Mouse (Mus musculus): ENCODE results near the gene Csad. TPM values are rescaled to one million over a fixed set of nuclear protein-coding genes. Genes with fewer than 3 reads are reported as not detected.
A peak's percentile ranks its signal among the peaks of the same experiment; 100 is the strongest.

Csad gene
- polyA plus RNA-seq, 1 experiment from 2014 or later: 64.3 TPM

DNA sequence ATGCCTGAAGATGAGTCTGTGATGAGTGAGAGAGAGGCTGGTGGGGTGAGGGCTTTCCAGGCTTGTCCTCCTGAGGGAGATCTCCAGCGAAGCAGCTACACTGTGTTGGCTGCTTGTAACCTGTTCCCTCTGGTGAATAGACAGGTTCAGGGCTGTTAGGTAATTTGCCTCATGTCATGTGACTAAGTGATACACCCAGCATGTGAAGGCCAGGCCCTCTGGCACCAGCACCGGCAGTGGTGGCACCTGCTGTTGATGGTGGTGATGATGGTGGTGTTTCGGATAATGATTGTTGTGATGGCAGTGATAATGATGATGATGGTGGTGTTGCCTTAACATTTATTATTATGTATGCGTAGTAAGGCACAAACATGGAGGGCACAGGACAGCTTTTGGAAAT lies 6.3 kb upstream of the Csad start:
- no peak overlapping the region for H3K4me2 ChIP-seq
- peaks cover 69% of the 10 kb centered on the region for H3K36me3 ChIP-seq
- H3K9ac ChIP-seq: no peak overlapping the region
- H3K9me3 ChIP-seq: no peaks in the 10 kb centered on the region
- no peak overlapping the region for H3K4me3 ChIP-seq (replicated peaks)
- no peak overlapping the region for H3K27ac ChIP-seq
- 90% methylated on average over 4 of the region's 4 CpGs for WGBS
- 0 out of 2 replicates have a peak, but pooled peaks have one; percentile 11 for ATAC-seq (ENCODE audit: insufficient read depth, low FRiP score, low read depth)
- peaks cover 11% of the 10 kb centered on the region for H3K4me1 ChIP-seq
- H3K27me3 ChIP-seq (replicated peaks): no peaks in the 10 kb centered on the region

- H3K4me3 ChIP-seq (replicated peaks): no peak overlapping the region
- no peaks in the 10 kb centered on the region for H3K9me3 ChIP-seq
- peaks cover 68% of the 10 kb centered on the region for H3K36me3 ChIP-seq
- H3K27ac ChIP-seq: no peak overlapping the region
- 92% methylated on average over 8 of the region's 8 CpGs for WGBS
- no peak overlapping the region for H3K4me2 ChIP-seq
- no peaks in the 10 kb centered on the region for H3K27me3 ChIP-seq (replicated peaks)
- H3K4me1 ChIP-seq: peaks cover 25% of the 10 kb centered on the region
- ATAC-seq (ENCODE audit: insufficient read depth, low FRiP score, low read depth): no peak
- no peak overlapping the region for H3K9ac ChIP-seq
These were observed 4.6 kb upstream of the Csad start for GRCm38 (mm10) chr15:102209114-102209513.

- no peak for ATAC-seq (ENCODE audit: insufficient read depth, low FRiP score, low read depth)
- 66% methylated on average over 9 of the region's 9 CpGs for WGBS
- H3K36me3 ChIP-seq: peaks cover 58% of the 10 kb centered on the region
- no peaks in the 10 kb centered on the region for H3K9me3 ChIP-seq
- H3K27me3 ChIP-seq (replicated peaks): no peaks in the 10 kb centered on the region
- no peak overlapping the region for H3K9ac ChIP-seq
- H3K4me2 ChIP-seq: no peak overlapping the region
- H3K4me1 ChIP-seq: peaks cover 25% of the 10 kb centered on the region
- no peak overlapping the region for H3K4me3 ChIP-seq (replicated peaks)
- no peak overlapping the region for H3K27ac ChIP-seq
These were observed 3.6 kb upstream of the Csad start for GRCm38 (mm10) chr15:102208092-102208561.

GRCm38 (mm10) chr15:102207351-102207750 lies 2.8 kb upstream of the Csad start:
- Histone ChIP-seq H3K36me3 (peaks cover 50% of the 10 kb centered on the region), H3K9ac (no peak overlapping the region), H3K4me1 (peaks cover 30% of the 10 kb centered on the region), H3K27ac (0 out of 2 replicates have a peak overlapping the region, but pooled peaks have one; percentile 17), H3K4me3 (replicated peaks) (no peak overlapping the region), H3K27me3 (replicated peaks) (no peaks in the 10 kb centered on the region), H3K9me3 (no peaks in the 10 kb centered on the region), H3K4me2 (no peak overlapping the region)
- WGBS: 76% methylated on average over 3 of the region's 3 CpGs
- ATAC-seq (ENCODE audit: insufficient read depth, low FRiP score, low read depth): no peak

GRCm38 (mm10) chr15:102205779-102206178 lies 1.3 kb upstream of the Csad start:
- no peak for ATAC-seq (ENCODE audit: insufficient read depth, low FRiP score, low read depth)
- Histone ChIP-seq H3K9me3 (no peaks in the 10 kb centered on the region), H3K4me2 (peak overlapping the region; percentile 60), H3K27ac (peak overlapping the region; percentile 40; the same call in 1 of the 2 replicates), H3K36me3 (peaks cover 44% of the 10 kb centered on the region), H3K27me3 (replicated peaks) (no peaks in the 10 kb centered on the region), H3K4me3 (replicated peaks) (peak overlapping the region; percentile 68; the same call in 1 of the 2 replicates), H3K4me1 (peaks cover 32% of the 10 kb centered on the region), H3K9ac (0 out of 2 replicates have a peak overlapping the region, but pooled peaks have one; percentile 4)
- 30% methylated on average over 8 of the region's 8 CpGs for WGBS

DNA sequence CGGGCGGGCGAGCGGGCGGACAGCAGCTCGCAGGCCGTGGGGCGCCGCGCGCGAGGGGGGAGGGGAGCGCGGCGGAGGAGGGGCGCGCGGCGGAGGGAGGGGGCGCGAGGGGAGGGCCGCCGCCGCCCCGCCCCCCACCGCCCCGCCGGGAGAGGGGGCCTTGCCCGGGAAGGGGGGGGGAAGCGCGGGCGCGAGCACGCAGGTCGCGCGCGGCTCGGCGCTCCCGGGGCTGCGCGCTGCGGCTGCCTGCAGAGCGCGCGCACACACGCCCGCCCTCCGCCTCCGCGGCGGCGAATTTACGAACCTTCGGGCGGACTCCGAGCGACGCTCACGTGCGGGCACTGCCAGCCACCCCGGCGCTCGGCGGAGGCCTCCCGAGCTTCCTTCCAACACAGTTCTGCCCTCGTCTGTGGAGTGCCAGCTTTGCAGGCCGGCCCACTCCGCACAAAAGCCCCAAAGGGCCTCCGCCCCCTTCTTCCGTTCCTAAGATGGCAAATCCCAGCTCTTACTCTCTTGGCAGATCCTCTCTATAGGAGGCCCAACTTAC lies 616 bp downstream of the Csad start:
- H3K9me3 ChIP-seq: no peaks in the 10 kb centered on the region
- H3K4me3 ChIP-seq (replicated peaks): peak overlapping the region; percentile 68
- peaks cover 27% of the 10 kb centered on the region for H3K36me3 ChIP-seq
- peak; percentile 41 for ATAC-seq (ENCODE audit: insufficient read depth, low FRiP score, low read depth)
- peak overlapping the region; percentile 83 for H3K9ac ChIP-seq
- peak overlapping the region; percentile 60 for H3K4me2 ChIP-seq
- H3K4me1 ChIP-seq: peaks cover 32% of the 10 kb centered on the region
- H3K27me3 ChIP-seq (replicated peaks): no peaks in the 10 kb centered on the region
- peak overlapping the region; percentile 98 for H3K27ac ChIP-seq
- WGBS: under 1% methylated on average over 34 of the region's 72 CpGs

DNA sequence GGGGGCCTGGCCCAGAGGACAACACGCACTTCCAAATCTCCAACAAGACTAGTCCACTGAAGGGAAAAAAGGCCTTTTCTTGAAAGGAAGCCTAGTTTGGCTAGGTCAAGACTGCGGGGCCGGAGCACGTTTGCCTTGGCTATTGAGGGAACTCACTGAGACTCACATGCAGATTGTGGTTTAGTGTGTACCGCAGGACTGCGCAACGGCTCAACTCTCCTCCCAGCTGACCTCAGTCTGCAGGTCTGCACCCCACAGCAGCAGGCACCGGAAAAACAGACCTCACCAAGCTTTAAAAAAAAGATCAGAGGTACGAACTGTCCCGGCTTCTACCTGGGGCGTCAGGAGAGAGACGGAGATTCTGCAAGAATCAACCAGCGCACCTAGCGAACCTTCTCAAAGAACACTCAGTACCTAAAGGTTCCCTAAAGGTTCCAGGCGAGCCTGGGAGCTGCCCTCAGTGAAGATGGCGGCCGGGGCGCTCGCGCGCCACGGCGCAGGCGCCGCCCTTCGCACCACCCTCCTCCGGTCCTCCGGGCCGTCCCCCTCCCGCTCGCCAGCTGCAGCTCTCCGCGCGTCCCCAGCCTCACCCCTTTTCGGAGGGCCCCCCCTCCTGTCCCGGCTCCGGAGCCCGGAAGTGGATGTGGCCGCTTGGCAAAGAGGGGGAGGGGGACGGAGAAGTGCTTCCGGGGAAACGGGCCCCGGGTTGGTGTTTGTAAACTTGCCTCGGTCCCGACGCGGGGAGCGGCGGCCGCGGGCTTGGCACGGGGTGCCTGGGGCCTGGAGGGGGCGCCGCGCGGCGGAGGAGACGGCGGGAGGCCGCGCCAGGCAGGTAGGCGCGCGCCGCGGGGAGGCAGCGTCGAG lies 1.3 kb downstream of the Csad start, which contains the start of gene Zfp740:
Gene Zfp740 (plus strand): TSS at position 279 of the 864 bp plus-strand sequence.
- Histone ChIP-seq H3K4me1 (peaks cover 32% of the 10 kb centered on the region), H3K27me3 (replicated peaks) (no peaks in the 10 kb centered on the region), H3K4me3 (replicated peaks) (peak within 1 kb of the TSS; percentile 68), H3K9ac (peak within 1 kb of the TSS; percentile 83), H3K4me2 (peak within 1 kb of the TSS; percentile 60), H3K9me3 (no peaks in the 10 kb centered on the region), H3K27ac (peak within 1 kb of the TSS; percentile 98), H3K36me3 (peaks cover 20% of the 10 kb centered on the region)
- under 1% methylated on average over 61 of the region's 68 CpGs for WGBS
- peak; percentile 97 for ATAC-seq (ENCODE audit: insufficient read depth, low FRiP score, low read depth)

- Histone ChIP-seq H3K27me3 (replicated peaks) (no peaks in the 10 kb centered on the region), H3K4me3 (replicated peaks) (no peak overlapping the region), H3K27ac (no peak overlapping the region), H3K4me2 (no peak overlapping the region), H3K4me1 (peaks cover 7% of the 10 kb centered on the region), H3K9me3 (no peaks in the 10 kb centered on the region), H3K36me3 (no peaks in the 10 kb centered on the region), H3K9ac (no peak overlapping the region)
- ATAC-seq (ENCODE audit: insufficient read depth, low FRiP score, low read depth): no peak
- WGBS: 65% methylated on average over 4 of the region's 4 CpGs
These were observed 5.7 kb downstream of the Csad start for GRCm38 (mm10) chr15:102198841-102199240.

DNA sequence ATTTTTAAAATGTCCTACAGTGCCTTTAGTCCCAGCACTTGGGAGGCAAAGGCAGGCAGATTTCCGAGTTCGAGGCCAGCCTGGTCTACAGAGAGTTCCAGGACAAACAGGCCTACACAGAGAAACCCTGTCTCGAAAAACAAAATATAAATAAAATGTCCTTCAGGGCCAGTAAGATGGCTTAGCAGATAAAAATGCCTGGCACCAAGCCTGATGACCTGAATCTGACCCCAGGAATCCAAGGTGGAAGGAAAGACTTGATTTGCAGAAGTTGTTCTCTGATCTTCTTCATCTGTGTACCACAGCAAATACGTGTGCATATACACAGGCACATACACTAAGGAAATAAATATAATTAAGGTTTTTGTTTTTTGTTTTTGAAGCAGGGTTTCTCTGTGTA lies 9.2 kb downstream of the Csad start:
- Histone ChIP-seq H3K4me1 (peaks cover 9% of the 10 kb centered on the region; the same call in 1 of the 2 replicates), H3K4me3 (replicated peaks) (no peak overlapping the region), H3K36me3 (no peaks in the 10 kb centered on the region), H3K27ac (no peak overlapping the region), H3K9ac (no peak overlapping the region), H3K4me2 (no peak overlapping the region), H3K9me3 (no peaks in the 10 kb centered on the region), H3K27me3 (replicated peaks) (no peaks in the 10 kb centered on the region)
- 59% methylated on average over 4 of the region's 4 CpGs for WGBS
- ATAC-seq (ENCODE audit: insufficient read depth, low FRiP score, low read depth): no peak

- WGBS: 77% methylated on average over 4 of the region's 4 CpGs
- H3K9me3 ChIP-seq: no peaks in the 10 kb centered on the region
- ATAC-seq (ENCODE audit: insufficient read depth, low FRiP score, low read depth): no peak
- H3K4me1 ChIP-seq: peaks cover 9% of the 10 kb centered on the region; the same call in 1 of the 2 replicates
- no peak overlapping the region for H3K4me2 ChIP-seq
- no peaks in the 10 kb centered on the region for H3K27me3 ChIP-seq (replicated peaks)
- H3K9ac ChIP-seq: no peak overlapping the region
- no peak overlapping the region for H3K27ac ChIP-seq
- no peaks in the 10 kb centered on the region for H3K36me3 ChIP-seq
- H3K4me3 ChIP-seq (replicated peaks): no peak overlapping the region
These were observed 10.1 kb downstream of the Csad start for GRCm38 (mm10) chr15:102194439-102194838.

DNA sequence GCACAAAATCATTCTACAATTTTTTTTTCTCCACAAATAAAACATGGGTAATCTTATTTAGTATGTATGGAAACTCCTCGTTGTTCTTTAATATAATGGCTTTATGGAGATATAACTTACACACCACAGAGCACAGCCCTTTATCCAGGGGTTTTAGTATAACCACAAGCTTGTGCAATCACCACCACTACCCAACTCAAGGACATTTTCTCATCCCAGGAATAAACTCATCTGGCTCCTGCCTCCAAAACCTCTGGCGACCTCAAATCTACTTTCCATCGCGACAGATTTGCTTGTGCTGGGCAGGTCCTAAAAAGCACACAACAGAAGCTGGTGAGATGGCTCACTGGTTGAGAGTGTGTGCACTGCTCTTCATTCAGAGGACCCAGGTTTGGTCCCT lies 10.9 kb downstream of the Csad start:
- H3K4me3 ChIP-seq (replicated peaks): no peak overlapping the region
- WGBS: 80% methylated on average over 4 of the region's 4 CpGs

More for the DNA sequence above, 10.9 kb downstream of the Csad start:
- Histone ChIP-seq H3K36me3 (no peaks in the 10 kb centered on the region), H3K9ac (no peak overlapping the region), H3K27me3 (replicated peaks) (no peaks in the 10 kb centered on the region), H3K4me1 (peaks cover 9% of the 10 kb centered on the region; the same call in 1 of the 2 replicates), H3K4me2 (no peak overlapping the region), H3K9me3 (no peaks in the 10 kb centered on the region), H3K27ac (no peak overlapping the region)
- no peak for ATAC-seq (ENCODE audit: insufficient read depth, low FRiP score, low read depth)
